Mouse (Mus musculus) common myeloid progenitor, adult 5-6 weeks (primary cell): ENCODE results near the gene Utp3. TPM values are rescaled to one million over a fixed set of nuclear protein-coding genes. Genes with fewer than 3 reads are reported as not detected.

Experiments used
- ATAC-seq: replicated peaks from 2 replicates; pipeline ENCODE4 v1.8.0; 2016; ENCODE audit warnings: low read depth, mild to moderate bottlenecking, moderate TSS enrichment, inconsistent platforms; ENCODE audit not compliant: poor library complexity, severe bottlenecking
- total RNA-seq: library from RNA; stranded (forward); fragments of 200-1000, 187-1606 nt; gene quantifications from 2 replicates; pipeline ENCODE4 v1.2.3, GENCODE M21; 2017

Utp3 gene
- total RNA-seq, 1 experiment from 2014 or later = 76.3 TPM

- peak; percentile 53 for ATAC-seq
These were observed 12.0 kb downstream of the Utp3 start for GRCm38 (mm10) chr5:88566034-88566841.

GRCm38 (mm10) chr5:88569541-88569940, 15.3 kb downstream of the Utp3 start:
- no peak for ATAC-seq

GRCm38 (mm10) chr5:88574829-88575228, 20.6 kb downstream of the Utp3 start:
- ATAC-seq = no peak

- no peak for ATAC-seq
These were observed 21.5 kb downstream of the Utp3 start for GRCm38 (mm10) chr5:88575506-88576338.

GRCm38 (mm10) chr5:88580681-88581080, 26.4 kb downstream of the Utp3 start:
- ATAC-seq = no peak

- ATAC-seq = no peak
These were observed 27.1 kb downstream of the Utp3 start for GRCm38 (mm10) chr5:88581343-88581742.

- ATAC-seq = no peak
These were observed 29.2 kb downstream of the Utp3 start for GRCm38 (mm10) chr5:88583271-88584031.

GRCm38 (mm10) chr5:88584061-88584460, 29.8 kb downstream of the Utp3 start:
- no peak for ATAC-seq

- ATAC-seq = peak; percentile 59
These were observed 32.3 kb downstream of the Utp3 start for GRCm38 (mm10) chr5:88586407-88587174.

- peak; percentile 70 for ATAC-seq
These were observed 33.1 kb downstream of the Utp3 start for GRCm38 (mm10) chr5:88587211-88587934.

- ATAC-seq = no peak
These were observed 34.2 kb downstream of the Utp3 start for GRCm38 (mm10) chr5:88588481-88588880.

- ATAC-seq = no peak
These were observed 39.3 kb downstream of the Utp3 start for GRCm38 (mm10) chr5:88593421-88594172.

- no peak for ATAC-seq
These were observed 39.9 kb downstream of the Utp3 start for GRCm38 (mm10) chr5:88594173-88594569.

GRCm38 (mm10) chr5:88595537-88596455, 41.5 kb downstream of the Utp3 start:
- ATAC-seq = 0 out of 2 replicates have a peak, but pooled peaks have one; percentile 39

- ATAC-seq = no peak
These were observed 44.7 kb downstream of the Utp3 start for GRCm38 (mm10) chr5:88598961-88599360.

GRCm38 (mm10) chr5:88602030-88602429, 47.8 kb downstream of the Utp3 start:
- no peak for ATAC-seq

- ATAC-seq = no peak
These were observed 48.5 kb downstream of the Utp3 start for GRCm38 (mm10) chr5:88602713-88603112.
